Mouse (Mus musculus) E14TG2a.4 (cell line): ENCODE data around the gene Fgf18.
A peak's percentile ranks its signal among the peaks of the same experiment; 100 is the strongest.

Experiments used
- H3K27me3 ChIP-seq: 2 replicates; pipeline ENCODE4 v1.6.1; 2014; ENCODE audit warnings: low read length, control low read depth; ENCODE audit not compliant: insufficient read depth
- H3K36me3 ChIP-seq: 2 replicates; pipeline ENCODE4 v1.6.1; 2014; ENCODE audit warnings: low read length, control low read depth; ENCODE audit not compliant: insufficient read depth
- H3K4me1 ChIP-seq: replicated peaks from 2 replicates; pipeline ENCODE4 v1.6.1; 2014; ENCODE audit warnings: low read depth, low read length, control low read depth
- H3K4me3 ChIP-seq: replicated peaks from 2 replicates; pipeline ENCODE4 v1.5.1; 2014; ENCODE audit warnings: mild to moderate bottlenecking, low read length
- H3K9me3 ChIP-seq: 2 replicates; pipeline ENCODE4 v1.6.1; 2014; ENCODE audit warnings: low read length, control low read depth
- CTCF ChIP-seq: conservative IDR thresholded peaks from 2 replicates; pipeline ENCODE4 v1.5.1; 2014; ENCODE audit warnings: low read length
- NANOG ChIP-seq: IDR thresholded peaks from 2 replicates; pipeline ENCODE4 v1.6.1; 2014; ENCODE audit warnings: borderline replicate concordance, low read length, mixed read lengths
- POU5F1 ChIP-seq: IDR thresholded peaks from 2 replicates; pipeline ENCODE4 v1.6.1; 2014; ENCODE audit warnings: low read length, borderline replicate concordance

The Fgf18 gene

DNA sequence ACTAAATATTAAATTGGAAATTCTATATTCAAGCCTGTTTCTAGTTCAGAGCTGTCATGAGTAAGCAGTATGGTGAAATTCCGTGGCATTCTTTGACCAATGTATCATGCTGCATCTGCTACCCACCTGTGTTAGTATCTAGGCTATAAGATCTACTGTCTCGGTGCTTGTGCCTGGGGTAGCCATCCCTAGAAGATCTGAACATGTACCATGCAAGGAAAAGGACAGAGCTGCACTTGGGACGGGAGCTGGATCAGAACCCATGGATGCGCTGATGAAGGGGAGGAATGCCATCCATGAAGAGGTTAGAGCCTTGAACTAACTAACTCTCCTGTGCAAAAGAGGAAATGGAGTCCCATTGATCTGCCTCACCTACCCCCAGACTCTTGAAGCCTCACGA, 8.5 kb downstream of the Fgf18 start:
- Histone ChIP-seq H3K27me3 (peaks cover 48% of the 10 kb centered on the region), H3K4me1 (peaks cover 16% of the 10 kb centered on the region), H3K4me3 (no peak overlapping the region), H3K36me3 (peaks cover 27% of the 10 kb centered on the region), H3K9me3 (no peaks in the 10 kb centered on the region)
- TF ChIP-seq POU5F1 (no peak), NANOG (no peak), CTCF (no peak)

DNA sequence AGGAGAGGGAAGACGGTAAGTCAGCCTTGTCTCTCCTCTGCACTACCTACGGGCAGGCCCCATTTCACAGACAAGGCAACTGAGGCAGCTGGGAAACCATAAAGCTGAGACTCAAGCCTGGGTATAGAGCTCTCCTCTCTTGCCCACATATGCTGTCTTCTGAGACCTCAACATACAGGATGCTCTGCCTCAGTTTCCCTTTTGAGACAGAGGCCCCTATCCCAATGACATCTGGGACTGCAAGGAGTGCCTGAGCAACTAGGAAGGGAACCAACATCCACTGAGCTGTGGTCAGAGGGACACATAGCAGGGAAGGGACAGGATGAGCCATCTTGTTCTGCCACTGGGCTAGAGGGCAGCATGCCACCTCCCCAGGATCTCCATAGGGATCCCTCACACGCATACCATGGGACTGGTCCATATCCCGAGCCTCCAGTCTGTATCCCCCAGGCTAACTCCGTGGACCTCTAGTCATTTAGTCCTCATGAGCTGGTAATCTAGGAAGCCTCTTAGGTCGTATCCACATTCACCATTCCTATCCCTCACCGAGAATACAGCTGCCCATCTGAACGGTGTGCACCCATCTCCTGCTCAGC, 12.7 kb downstream of the Fgf18 start:
- TF ChIP-seq POU5F1 = no peak
- TF ChIP-seq NANOG = no peak
- TF ChIP-seq CTCF = no peak
- H3K27me3 ChIP-seq = peaks cover 33% of the 10 kb centered on the region

DNA sequence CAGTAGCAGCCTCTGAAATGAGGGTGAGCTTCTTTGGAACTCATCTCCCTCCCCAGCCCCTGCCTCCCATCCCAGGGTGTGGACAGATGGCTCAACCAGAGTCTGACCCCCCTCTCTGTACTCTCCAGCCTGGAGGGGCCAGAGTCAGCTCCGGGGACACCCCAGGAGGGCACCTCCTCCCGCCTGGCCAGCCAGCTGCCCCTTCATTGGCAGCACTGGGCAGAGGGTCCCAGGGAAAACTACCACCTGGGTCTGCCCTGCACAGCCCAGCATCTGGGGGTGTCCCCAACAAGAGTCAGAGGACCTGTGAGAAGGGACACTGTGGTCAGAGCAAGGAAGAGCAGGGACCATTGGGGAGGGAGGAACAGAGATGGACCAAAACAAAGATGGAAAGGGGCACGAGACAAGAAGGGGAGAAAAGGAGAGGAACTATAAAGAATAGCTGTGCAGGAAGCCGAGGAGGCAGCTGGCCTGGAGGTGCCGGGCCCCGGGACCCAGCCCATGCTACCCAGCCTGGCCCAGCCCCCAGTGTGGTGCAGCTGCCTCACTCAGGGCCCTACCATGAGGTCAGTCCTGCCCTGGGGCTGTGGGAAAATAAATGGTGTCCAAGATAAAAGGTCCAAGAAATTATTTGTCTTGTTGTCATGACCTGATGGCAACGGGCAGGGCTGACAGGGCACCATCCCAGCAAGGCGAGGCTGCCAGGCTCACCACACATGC, 14.4 kb downstream of the Fgf18 start:
- H3K36me3 ChIP-seq = peaks cover 41% of the 10 kb centered on the region; the same call in 1 of the 2 replicates
- H3K9me3 ChIP-seq = no peaks in the 10 kb centered on the region
- TF ChIP-seq POU5F1 (no peak), NANOG (no peak), CTCF (no peak)
- no peak overlapping the region for H3K4me3 ChIP-seq
- H3K27me3 ChIP-seq = peaks cover 26% of the 10 kb centered on the region
- H3K4me1 ChIP-seq = peaks cover 14% of the 10 kb centered on the region; the same call in 1 of the 2 replicates

More for the DNA sequence above, 12.7 kb downstream of the Fgf18 start:
- Histone ChIP-seq H3K9me3 (no peaks in the 10 kb centered on the region), H3K4me3 (no peak overlapping the region), H3K4me1 (peaks cover 14% of the 10 kb centered on the region; the same call in 1 of the 2 replicates), H3K36me3 (peaks cover 42% of the 10 kb centered on the region)

DNA sequence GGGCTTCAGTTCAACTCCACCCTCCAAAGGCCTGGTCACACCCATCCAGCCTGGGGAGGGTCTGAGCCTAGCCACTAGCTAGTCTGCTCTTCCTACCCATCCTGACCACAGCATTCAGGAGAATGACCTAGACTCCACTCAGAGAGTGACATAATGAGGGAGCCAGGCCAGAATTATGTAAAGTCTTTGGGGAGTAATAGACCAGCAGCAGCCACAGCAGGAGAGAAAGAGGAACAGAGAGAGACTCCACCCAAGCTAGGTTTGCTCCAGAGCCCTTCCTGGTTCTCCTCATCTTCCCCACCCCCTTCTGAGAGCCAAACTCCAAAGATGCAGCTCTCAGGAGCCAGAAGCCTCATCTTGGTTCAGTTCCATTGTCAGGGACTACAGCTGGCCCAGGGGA, 20.1 kb downstream of the Fgf18 start:
- peaks cover 19% of the 10 kb centered on the region; the same call in 1 of the 2 replicates for H3K36me3 ChIP-seq
- peaks cover 56% of the 10 kb centered on the region for H3K4me1 ChIP-seq
- no peaks in the 10 kb centered on the region for H3K9me3 ChIP-seq
- H3K4me3 ChIP-seq = no peak overlapping the region
- TF ChIP-seq CTCF (no peak), POU5F1 (no peak), NANOG (no peak)
- H3K27me3 ChIP-seq = peaks cover 32% of the 10 kb centered on the region

DNA sequence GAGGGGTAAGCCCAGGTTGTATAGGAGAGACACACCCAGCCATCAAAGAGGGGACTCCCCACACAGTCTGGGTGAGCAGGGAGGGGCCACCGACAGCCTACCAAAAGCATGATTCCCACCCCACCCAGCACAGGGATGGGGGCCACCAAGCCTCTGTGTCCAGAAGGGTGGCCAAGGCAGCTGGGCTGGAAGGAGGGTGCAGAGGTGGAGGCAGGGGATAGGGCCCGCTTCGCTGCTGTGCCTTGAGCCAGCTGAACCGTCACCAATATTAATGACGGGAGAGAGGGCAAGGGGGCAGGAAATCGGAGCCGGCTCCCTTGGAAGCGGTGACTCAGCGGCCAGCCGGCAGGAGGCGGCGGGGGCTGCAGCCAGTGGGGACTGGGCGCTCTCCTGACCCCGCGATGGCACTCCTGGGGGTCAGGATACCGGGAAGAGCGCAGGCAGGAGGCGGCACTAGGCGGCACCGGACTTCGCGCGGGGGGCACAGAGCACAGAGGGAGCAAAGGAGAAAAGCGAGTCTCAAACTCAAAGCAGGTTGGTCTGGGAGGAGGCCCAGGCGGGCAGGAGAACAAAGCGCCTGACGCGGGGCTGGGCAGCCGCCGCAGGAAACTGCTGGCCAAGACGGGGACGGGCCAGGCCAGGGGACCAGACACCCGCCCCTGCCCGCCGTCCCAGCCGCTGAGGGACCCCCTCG, 24.5 kb downstream of the Fgf18 start:
- peaks cover 13% of the 10 kb centered on the region; the same call in 1 of the 2 replicates for H3K36me3 ChIP-seq
- peaks cover 77% of the 10 kb centered on the region for H3K4me1 ChIP-seq
- peaks cover 51% of the 10 kb centered on the region for H3K27me3 ChIP-seq
- peak overlapping the region; percentile 73 for H3K4me3 ChIP-seq
- no peak for TF ChIP-seq NANOG
- no peak for TF ChIP-seq CTCF
- TF ChIP-seq POU5F1 = no peak
- H3K9me3 ChIP-seq = no peaks in the 10 kb centered on the region

DNA sequence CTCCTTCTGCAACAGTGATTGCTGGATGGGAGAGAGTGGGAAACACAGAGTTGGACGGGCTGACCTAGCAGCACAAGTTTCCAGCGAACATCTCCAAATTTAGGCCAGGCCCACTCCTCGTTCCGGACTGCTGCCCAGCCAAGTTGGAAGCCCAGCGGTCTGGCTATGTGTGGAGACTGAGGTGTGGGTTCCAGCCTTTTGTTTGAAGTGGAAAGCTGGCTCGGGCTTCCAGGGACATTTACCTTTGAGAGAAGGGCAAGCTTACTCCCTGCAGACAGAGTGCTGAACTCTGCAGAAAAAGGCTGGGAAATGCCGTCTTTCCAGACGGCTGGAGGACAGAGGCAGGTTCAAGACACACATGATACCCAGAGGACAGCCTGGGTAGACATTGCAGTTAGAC, 27.6 kb downstream of the Fgf18 start:
- Histone ChIP-seq H3K4me3 (peak overlapping the region; percentile 54; the same call in 1 of the 2 replicates), H3K36me3 (peaks cover 20% of the 10 kb centered on the region; the same call in 1 of the 2 replicates), H3K4me1 (peaks cover 63% of the 10 kb centered on the region), H3K9me3 (no peaks in the 10 kb centered on the region), H3K27me3 (peaks cover 48% of the 10 kb centered on the region)
- TF ChIP-seq POU5F1 = no peak
- TF ChIP-seq CTCF = no peak
- TF ChIP-seq NANOG = no peak

DNA sequence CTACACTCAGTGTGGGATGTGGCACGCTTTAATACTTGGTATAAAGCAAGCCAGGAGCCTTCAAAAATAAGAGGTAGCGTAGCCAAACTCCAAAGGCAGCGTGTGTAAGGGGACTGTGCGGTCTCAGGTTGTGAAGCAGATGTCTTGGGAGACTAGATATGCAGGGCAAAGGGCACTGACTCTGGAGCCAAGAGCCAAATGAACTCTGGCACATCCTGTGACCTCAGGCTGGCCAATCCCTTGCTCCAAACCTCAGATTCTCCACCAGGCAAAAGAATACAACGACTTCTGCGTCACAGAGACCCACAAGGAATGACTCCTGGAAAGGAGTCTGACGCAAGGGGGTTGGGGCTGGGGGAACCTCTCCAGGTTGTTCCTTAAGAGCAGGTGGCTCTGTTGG, 28.1 kb downstream of the Fgf18 start:
- peak overlapping the region; percentile 54 for H3K4me3 ChIP-seq
- peaks cover 48% of the 10 kb centered on the region for H3K27me3 ChIP-seq
- H3K36me3 ChIP-seq = 0 out of 2 replicates have a peak, but pooled peaks cover 20% of the 10 kb centered on the region
- peaks cover 60% of the 10 kb centered on the region for H3K4me1 ChIP-seq
- TF ChIP-seq POU5F1 (no peak), CTCF (no peak), NANOG (no peak)
- H3K9me3 ChIP-seq = no peaks in the 10 kb centered on the region

DNA sequence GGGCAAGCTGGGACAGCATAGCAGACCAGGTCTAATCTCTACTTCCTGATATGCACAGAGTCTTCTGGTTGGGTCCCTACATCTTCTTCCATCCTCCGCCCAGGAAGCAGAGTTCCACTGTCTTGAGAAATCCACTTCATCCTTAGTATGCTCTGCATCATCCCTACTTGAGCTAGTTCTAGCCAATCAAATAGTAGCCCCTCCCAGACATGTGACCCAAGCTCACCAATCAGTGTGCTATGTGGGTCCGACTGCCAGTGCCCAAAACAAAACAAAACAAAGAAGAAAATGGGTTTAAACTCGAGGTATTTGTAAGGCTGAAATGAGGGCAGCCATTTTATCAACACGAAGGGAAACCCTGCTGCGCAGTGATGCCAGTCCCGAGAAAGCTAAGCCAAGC, 28.7 kb downstream of the Fgf18 start:
- TF ChIP-seq CTCF (no peak), NANOG (no peak), POU5F1 (no peak)

More for the DNA sequence above, 28.7 kb downstream of the Fgf18 start:
- Histone ChIP-seq H3K4me3 (peak overlapping the region; percentile 54), H3K4me1 (peaks cover 55% of the 10 kb centered on the region), H3K27me3 (peaks cover 47% of the 10 kb centered on the region), H3K9me3 (no peaks in the 10 kb centered on the region), H3K36me3 (0 out of 2 replicates have a peak, but pooled peaks cover 20% of the 10 kb centered on the region)
